Mouse (Mus musculus) stomach, embryonic 15.5 days (tissue): ENCODE measurements at regions not wholly inside any gene's neighbourhood (a gene's known extent, or its start where the extent isn't known, plus 50 kb on each side); places are given as distances from the start of the nearest gene placed in this dataset.
"Not testable (repeated sequence)": the region's sequence is repeated elsewhere in the genome, so short reads cannot be mapped to it uniquely, and the experiment has no call there.

Experiments used
- ATAC-seq: fragments of 200-750 bp; cut with Nextera tagmentation; 2 replicates; pipeline ENCODE4 v1.8.0; 2017; ENCODE audit warnings: low read depth, moderate number of reproducible peaks, moderate TSS enrichment; ENCODE audit not compliant: insufficient read depth, low FRiP score
- H3K27ac ChIP-seq: fragments of 300-500 bp; sonication (generic); 2 replicates; pipeline ENCODE4 v1.5.1; 2015; ENCODE audit warnings: mild to moderate bottlenecking, inconsistent platforms
- H3K27me3 ChIP-seq: fragments of 300-500 bp; sonication (generic); replicated peaks from 2 replicates; pipeline ENCODE4 v1.6.1; 2015; ENCODE audit warnings: inconsistent platforms
- H3K36me3 ChIP-seq: fragments of 300-500 bp; sonication (generic); 2 replicates; pipeline ENCODE4 v1.6.1; 2015; ENCODE audit warnings: inconsistent platforms
- H3K4me1 ChIP-seq: fragments of 300-500 bp; sonication (generic); 2 replicates; pipeline ENCODE4 v1.6.1; 2015; ENCODE audit warnings: inconsistent platforms
- H3K4me2 ChIP-seq: fragments of 300-500 bp; sonication (generic); 2 replicates; pipeline ENCODE4 v1.6.1; 2015; ENCODE audit warnings: mild to moderate bottlenecking, inconsistent platforms
- H3K4me3 ChIP-seq: fragments of 300-500 bp; sonication (generic); replicated peaks from 2 replicates; pipeline ENCODE4 v1.5.1; 2015; ENCODE audit warnings: inconsistent platforms
- H3K9ac ChIP-seq: fragments of 300-500 bp; sonication (generic); 2 replicates; pipeline ENCODE4 v1.6.1; 2015; ENCODE audit warnings: inconsistent platforms
- H3K9me3 ChIP-seq: fragments of 300-500 bp; sonication (generic); 2 replicates; pipeline ENCODE4 v1.6.1; 2016; ENCODE audit warnings: inconsistent platforms
- WGBS: fragments of 180-500 bp; shearing (Covaris S2); methylation state at CpG from one replicate; pipeline ENCODE4 v1.1.7; 2015; 5-methylcytosine and 5-hydroxymethylcytosine counted together

DNA sequence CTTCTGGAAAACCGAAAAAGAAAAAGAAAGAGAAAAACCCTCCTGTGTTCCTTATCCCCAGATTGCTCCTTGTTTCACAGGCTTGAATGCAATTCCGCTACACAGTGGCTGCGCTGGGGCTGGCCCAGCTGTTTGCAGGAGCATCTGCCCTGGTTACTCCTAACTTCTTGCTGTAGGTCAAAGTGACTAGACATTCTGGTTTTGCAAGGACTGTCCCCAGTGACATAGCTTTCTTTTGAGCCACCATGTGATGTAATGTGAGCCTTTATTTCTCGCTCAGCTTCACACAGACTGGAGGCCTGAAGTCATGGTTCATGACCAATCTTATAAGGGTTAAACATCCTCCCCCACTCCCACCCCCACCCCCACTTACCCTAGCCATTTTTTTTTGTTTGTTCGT, 222.8 kb downstream of the Pten start:
- Histone ChIP-seq H3K27me3 (no peaks in the 10 kb centered on the region), H3K9me3 (no peaks in the 10 kb centered on the region), H3K4me2 (no peak overlapping the region), H3K27ac (no peak overlapping the region), H3K9ac (no peak overlapping the region), H3K4me1 (no peaks in the 10 kb centered on the region), H3K4me3 (no peak overlapping the region), H3K36me3 (no peaks in the 10 kb centered on the region)
- no peak for ATAC-seq
- 80% methylated on average over 5 of the region's 5 CpGs for WGBS

DNA sequence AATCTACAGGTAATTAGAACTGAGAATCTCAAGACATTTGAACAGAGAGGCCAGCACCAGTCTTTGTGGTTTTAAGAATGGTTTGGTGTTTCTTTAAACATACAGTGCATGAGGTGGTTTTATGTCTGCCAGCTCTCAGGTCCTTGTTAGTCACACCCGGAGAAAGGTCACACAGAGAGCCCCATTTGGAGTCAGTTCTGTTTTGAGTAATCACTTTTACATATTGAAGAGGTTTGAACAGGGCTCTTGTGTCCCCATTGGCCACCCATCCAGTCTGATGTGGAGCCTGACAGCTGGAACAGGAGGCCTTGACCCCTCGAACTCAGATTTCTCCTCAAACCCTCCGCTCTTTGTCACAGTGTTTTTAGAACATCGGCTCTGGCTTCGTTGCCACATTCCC, 231.4 kb downstream of the Pten start:
- H3K9ac ChIP-seq: no peak overlapping the region
- H3K4me3 ChIP-seq: no peak overlapping the region
- no peaks in the 10 kb centered on the region for H3K27me3 ChIP-seq
- H3K4me1 ChIP-seq: no peaks in the 10 kb centered on the region
- H3K4me2 ChIP-seq: no peak overlapping the region
- H3K36me3 ChIP-seq: no peaks in the 10 kb centered on the region
- no peak for ATAC-seq
- no peaks in the 10 kb centered on the region for H3K9me3 ChIP-seq
- 74% methylated on average over 5 of the region's 5 CpGs for WGBS
- no peak overlapping the region for H3K27ac ChIP-seq

DNA sequence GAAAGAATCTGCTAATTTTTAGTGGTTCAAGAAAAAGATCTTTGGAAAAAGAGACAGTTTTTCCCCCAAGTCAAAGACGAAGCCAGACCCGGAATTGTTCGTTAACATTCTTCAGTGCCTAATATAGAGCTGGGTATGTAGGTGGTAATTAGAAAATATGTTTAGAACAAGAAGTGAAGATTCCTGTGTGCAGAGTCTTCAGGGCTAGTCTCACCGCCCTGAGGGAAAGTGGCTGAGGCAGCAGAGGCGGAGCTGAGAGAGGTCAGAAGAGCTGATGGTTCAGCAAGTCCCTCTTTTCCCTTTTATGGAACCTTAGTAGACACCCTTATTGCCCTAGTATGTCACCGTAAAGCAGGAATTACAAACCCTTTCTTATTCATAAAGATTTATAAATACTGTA, 232.0 kb downstream of the Pten start:
- H3K4me2 ChIP-seq: no peak overlapping the region
- no peak overlapping the region for H3K9ac ChIP-seq
- no peaks in the 10 kb centered on the region for H3K4me1 ChIP-seq
- WGBS: 81% methylated on average over 6 of the region's 6 CpGs
- H3K27ac ChIP-seq: no peak overlapping the region
- no peak overlapping the region for H3K4me3 ChIP-seq
- no peaks in the 10 kb centered on the region for H3K27me3 ChIP-seq
- no peak for ATAC-seq
- H3K9me3 ChIP-seq: no peaks in the 10 kb centered on the region
- H3K36me3 ChIP-seq: no peaks in the 10 kb centered on the region

DNA sequence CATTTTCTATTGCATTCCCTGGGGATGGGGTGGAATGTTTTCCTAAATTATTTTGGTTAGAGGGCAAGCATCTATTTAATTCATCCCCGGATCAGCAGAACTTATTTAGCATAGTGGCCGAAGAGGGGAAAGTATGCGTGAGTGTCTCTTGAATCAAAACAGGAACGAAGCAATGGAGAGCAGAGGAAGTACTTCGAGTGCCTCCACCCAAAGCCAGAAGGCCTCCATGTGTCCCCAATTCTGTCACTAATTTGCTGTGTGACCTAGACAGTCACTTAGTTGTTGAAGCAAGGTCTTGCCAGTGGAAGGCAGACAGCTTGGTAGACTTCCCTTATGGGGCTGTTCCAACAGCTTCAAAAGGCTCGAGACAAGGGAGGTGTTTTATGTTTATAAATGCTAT, 233.3 kb downstream of the Pten start:
- Histone ChIP-seq H3K4me1 (no peaks in the 10 kb centered on the region), H3K4me2 (no peak overlapping the region), H3K9me3 (no peaks in the 10 kb centered on the region), H3K36me3 (no peaks in the 10 kb centered on the region), H3K27ac (no peak overlapping the region), H3K4me3 (no peak overlapping the region), H3K9ac (no peak overlapping the region), H3K27me3 (no peaks in the 10 kb centered on the region)
- 80% methylated on average over 6 of the region's 6 CpGs for WGBS
- no peak for ATAC-seq

DNA sequence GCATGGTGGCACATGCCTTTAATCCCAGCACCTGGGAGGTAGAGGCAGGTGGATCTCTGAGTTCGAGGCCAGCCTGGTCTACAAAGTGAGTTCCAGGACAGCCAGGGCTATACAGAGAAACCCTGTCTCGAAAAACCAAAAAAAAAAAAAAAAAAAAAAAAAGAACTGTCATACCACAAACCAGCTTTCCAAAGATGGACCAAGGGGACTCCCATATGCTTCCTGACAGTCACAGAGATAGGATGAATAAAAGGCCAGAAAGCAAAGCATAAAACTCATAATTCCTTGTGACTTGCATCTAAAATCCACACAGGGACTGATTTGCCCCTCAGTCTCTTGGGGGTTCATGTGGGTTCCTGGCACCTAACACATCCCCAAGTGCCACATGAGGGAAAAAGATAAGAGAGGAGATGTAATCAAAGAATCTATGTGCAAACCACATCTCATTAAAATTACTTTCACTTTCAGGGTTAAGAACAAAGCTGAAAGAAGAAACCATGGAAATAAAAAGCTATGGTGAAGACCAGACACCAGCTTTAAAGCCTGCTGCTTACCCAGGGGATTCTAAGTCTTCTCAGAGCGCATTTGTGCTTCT, 241.4 kb downstream of the Pten start:
- H3K4me3 ChIP-seq: no peak overlapping the region
- ATAC-seq: no peak
- no peaks in the 10 kb centered on the region for H3K9me3 ChIP-seq
- 91% methylated on average over 2 of the region's 3 CpGs for WGBS
- H3K27ac ChIP-seq: no peak overlapping the region
- no peaks in the 10 kb centered on the region for H3K4me1 ChIP-seq
- no peaks in the 10 kb centered on the region for H3K36me3 ChIP-seq
- H3K4me2 ChIP-seq: no peak overlapping the region
- H3K27me3 ChIP-seq: no peaks in the 10 kb centered on the region
- no peak overlapping the region for H3K9ac ChIP-seq

DNA sequence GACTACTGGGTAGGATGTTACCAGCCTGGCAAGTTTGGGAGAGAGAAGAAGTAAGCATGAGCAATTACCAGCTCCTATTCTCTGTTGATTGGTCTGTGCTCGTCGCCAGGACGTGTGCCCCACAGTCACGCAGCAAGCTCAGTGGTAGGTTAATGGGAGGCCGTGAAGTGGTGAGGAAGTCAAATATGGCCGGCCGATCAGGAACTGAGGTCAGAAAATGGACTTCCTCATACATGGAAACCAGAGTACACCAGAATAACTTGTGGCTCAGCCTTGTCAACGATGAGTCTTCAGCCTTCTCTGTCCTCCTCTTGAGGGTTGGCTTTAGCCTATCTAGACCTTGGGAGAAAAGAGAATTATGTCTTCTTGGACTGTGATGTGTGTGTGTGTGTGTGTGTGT, 250.3 kb downstream of the Pten start:
- Histone ChIP-seq H3K4me3 (no peak overlapping the region), H3K4me2 (no peak overlapping the region), H3K36me3 (no peaks in the 10 kb centered on the region), H3K4me1 (no peaks in the 10 kb centered on the region), H3K9me3 (no peaks in the 10 kb centered on the region), H3K9ac (no peak overlapping the region), H3K27me3 (no peaks in the 10 kb centered on the region), H3K27ac (no peak overlapping the region)
- ATAC-seq: no peak
- WGBS: 93% methylated on average over 8 of the region's 8 CpGs

DNA sequence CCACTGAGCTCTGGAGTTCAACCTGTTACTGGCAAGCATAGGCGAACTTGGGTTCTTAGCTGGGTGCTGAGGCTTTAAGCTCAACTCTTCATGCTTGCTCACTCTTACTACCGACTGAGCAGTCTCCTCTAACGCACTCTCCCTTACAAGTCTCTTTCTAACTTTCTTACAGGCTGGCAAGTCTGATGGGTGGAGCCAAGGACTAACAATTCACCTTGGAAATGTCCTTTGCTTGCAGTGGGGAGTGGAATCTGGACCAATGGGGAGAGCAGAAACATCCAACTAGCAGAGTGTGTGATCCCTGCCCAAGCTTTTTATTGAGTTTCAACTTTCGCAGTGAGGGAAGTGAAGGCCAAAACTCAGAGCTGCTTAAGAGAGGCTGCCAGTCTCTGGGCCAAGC, 250.8 kb downstream of the Pten start:
- no peak overlapping the region for H3K9ac ChIP-seq
- no peaks in the 10 kb centered on the region for H3K36me3 ChIP-seq
- H3K4me1 ChIP-seq: no peaks in the 10 kb centered on the region
- no peaks in the 10 kb centered on the region for H3K9me3 ChIP-seq
- H3K4me3 ChIP-seq: no peak overlapping the region
- H3K27ac ChIP-seq: no peak overlapping the region
- WGBS: 90% methylated on average over 4 of the region's 4 CpGs
- H3K27me3 ChIP-seq: no peaks in the 10 kb centered on the region
- H3K4me2 ChIP-seq: no peak overlapping the region
- no peak for ATAC-seq

DNA sequence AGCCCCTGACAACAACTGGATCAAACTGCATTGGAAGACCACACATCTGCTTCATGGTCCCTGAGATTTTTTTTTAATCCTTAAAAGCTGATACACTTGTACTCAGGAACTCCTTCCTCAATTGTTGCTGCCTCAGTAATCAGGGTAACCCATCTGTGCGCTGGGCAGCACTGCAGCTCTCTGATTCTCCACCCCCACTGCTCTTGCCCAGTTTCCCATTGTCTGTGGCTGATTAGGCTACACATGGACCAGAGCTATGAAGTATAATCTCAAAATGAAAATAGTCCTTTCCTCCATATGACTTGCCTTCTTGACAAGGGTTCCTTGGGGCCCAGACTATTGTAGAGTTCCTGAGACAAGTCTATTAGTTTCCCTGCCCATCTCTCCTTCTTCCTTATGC, 251.5 kb downstream of the Pten start:
- Histone ChIP-seq H3K4me1 (no peaks in the 10 kb centered on the region), H3K27ac (no peak overlapping the region), H3K9me3 (no peaks in the 10 kb centered on the region), H3K4me2 (no peak overlapping the region), H3K9ac (no peak overlapping the region), H3K4me3 (no peak overlapping the region), H3K27me3 (no peaks in the 10 kb centered on the region), H3K36me3 (no peaks in the 10 kb centered on the region)
- WGBS: 91% methylated on average over 1 of the region's 1 CpGs
- ATAC-seq: no peak

DNA sequence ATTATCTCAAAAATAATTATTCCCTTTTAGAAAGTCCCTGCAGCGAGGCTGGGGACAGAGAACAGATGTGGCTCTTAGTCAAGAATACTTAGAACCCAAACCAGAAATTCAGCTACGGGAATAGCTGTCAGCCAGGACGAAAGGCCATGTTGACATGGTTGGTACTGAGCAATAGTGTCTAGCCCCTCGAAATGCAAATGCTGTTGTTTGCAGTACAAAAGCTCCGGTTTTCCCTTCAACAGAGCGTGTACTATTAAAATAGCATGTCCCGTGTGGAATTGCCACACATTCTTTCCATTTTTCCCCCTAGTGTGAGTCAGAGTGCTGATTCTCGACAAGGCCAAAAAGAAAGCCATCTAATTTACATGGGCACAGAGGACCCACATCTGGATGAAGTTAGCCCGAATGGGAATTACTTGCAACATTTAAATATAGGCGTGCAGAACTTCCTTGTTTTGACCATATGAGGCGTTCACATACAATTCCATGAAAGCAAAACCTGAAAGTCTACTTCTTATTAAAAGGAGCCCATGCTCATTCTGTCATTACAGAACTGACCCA, 253.7 kb downstream of the Pten start:
- H3K27ac ChIP-seq: no peak overlapping the region
- no peaks in the 10 kb centered on the region for H3K9me3 ChIP-seq
- H3K36me3 ChIP-seq: no peaks in the 10 kb centered on the region
- no peaks in the 10 kb centered on the region for H3K27me3 ChIP-seq
- H3K4me2 ChIP-seq: no peak overlapping the region
- WGBS: 85% methylated on average over 11 of the region's 11 CpGs
- H3K4me1 ChIP-seq: no peaks in the 10 kb centered on the region
- H3K4me3 ChIP-seq: no peak overlapping the region
- H3K9ac ChIP-seq: no peak overlapping the region
- no peak for ATAC-seq

DNA sequence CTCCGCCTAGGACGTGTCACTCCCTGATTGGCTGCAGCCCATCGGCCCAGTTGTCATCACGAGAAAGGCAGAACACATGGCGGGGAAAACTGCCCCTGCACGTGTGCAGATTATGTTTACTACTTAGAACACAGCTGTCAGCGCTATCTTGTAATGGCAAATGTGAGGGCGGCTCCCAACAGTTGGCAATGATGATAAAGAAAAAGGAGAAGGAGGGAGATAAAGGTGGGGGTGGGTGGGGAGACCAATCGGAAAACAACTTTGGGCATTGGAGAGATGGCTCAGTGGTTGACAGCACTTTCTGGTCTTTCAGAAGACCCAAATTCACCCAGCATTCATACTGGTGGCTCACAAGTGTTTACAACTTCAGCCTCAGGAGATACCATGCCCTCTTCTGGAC, 257.6 kb downstream of the Pten start:
- not testable (repeated sequence) for H3K9ac ChIP-seq, H3K9me3 ChIP-seq, H3K27ac ChIP-seq, H3K4me2 ChIP-seq, H3K36me3 ChIP-seq, H3K4me1 ChIP-seq, H3K27me3 ChIP-seq, H3K4me3 ChIP-seq, ATAC-seq
- WGBS: 88% methylated on average over 9 of the region's 9 CpGs

DNA sequence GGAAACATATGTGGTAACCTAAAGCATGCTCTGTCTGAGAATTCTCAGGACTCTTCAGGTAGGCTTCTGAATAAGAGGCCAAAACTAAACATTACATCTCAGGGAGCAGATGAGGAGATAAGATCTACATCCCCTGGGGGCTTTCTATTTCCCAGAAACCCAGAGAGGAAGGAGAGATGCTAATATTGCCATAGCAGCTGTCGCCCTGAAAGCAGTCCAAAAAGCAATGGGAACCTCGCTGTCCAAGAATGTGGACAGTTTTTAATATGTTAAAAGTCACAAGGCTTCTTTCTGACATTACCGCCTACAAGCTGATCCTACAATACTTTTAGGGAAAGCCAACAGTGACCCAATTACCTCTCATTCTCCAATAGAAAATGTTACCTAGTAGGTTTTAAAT, 263.9 kb downstream of the Pten start:
- H3K4me1 ChIP-seq: no peaks in the 10 kb centered on the region
- H3K36me3 ChIP-seq: no peaks in the 10 kb centered on the region
- 70% methylated on average over 3 of the region's 3 CpGs for WGBS
- H3K4me2 ChIP-seq: no peak overlapping the region
- no peak for ATAC-seq
- H3K27me3 ChIP-seq: no peaks in the 10 kb centered on the region
- no peaks in the 10 kb centered on the region for H3K9me3 ChIP-seq
- no peak overlapping the region for H3K9ac ChIP-seq
- H3K4me3 ChIP-seq: no peak overlapping the region
- no peak overlapping the region for H3K27ac ChIP-seq

DNA sequence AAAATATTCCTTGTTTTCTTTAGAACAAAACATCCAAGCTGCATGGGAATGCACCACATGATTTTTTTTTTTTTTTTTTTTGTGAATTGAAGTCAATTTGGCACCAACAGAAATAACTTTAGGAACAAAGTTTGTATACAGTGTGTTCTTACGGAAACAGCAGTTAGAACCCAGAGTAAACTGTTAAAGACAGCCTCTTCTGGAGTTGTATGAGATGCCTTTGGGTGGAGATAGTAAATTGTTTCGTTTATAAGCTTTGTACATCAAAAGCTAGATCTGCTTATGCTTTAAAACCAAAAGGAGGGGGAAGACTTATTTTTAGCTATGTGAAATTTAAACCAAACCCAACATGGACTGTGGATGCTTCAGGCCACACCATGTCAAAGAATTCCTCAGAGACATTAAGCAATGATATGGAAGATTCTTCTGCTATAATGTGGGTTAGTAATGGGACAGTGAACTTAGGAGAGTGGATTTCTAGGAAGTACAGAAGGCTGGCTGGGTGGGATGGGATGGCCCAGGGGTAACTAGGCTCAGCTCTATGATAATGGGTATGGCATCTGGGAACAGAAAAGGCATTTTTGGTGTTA, 265.6 kb downstream of the Pten start:
- WGBS: 74% methylated on average over 2 of the region's 2 CpGs
- no peak overlapping the region for H3K4me2 ChIP-seq
- no peaks in the 10 kb centered on the region for H3K4me1 ChIP-seq
- H3K9ac ChIP-seq: no peak overlapping the region
- no peak overlapping the region for H3K27ac ChIP-seq
- H3K9me3 ChIP-seq: no peaks in the 10 kb centered on the region
- ATAC-seq: no peak
- H3K4me3 ChIP-seq: no peak overlapping the region
- no peaks in the 10 kb centered on the region for H3K27me3 ChIP-seq
- no peaks in the 10 kb centered on the region for H3K36me3 ChIP-seq
